17 mouse cellular contexts compared by ENCODE assay signal in the genomic region with DNA sequence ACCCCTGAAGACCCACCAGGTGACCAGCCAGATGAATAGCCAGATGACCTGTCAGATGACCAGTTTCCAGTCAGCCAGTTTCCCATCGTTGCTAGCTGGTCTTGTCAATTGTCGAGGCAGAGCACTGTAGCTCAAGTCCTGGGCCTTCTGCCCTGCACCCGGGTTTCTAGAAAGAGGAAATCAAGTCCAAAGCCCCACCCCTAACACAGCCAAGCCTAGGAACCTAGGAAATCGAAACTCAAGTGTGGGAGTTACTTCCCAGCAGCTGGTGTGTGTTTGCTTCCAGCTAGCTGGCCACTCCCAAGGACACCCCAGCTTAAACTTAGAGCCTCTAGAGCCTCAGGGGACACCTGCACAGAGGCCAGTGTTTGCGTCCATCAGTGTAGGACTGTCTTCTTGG. TPM values are rescaled to one million over a fixed set of nuclear protein-coding genes. Genes with fewer than 3 reads are reported as not detected.
DNase-seq lines count a peak whose midpoint lies in the region; ATAC-seq and TF ChIP-seq lines count a peak whose summit lies in the region.
"Had no signal": no experiment of that assay in that cellular context is flagged by ENCODE, and none has a peak within 500 bp of the region (broad histone marks: within the 10 kb centered on the region; RNA-seq: fewer than 3 reads in every experiment).

Gene Oas2, minus strand, starts transcription at position 166 of the 400 bp plus-strand sequence.

- no peak for TF ChIP-seq CTCF in kidney, adult 2 months (conservative IDR thresholded peaks at IDR 0.05; ENCODE audit: insufficient read depth, insufficient read length, low read depth, low read length)

- no peak within 1 kb of the TSS for H3K4me3 ChIP-seq in kidney, adult 2 months (ENCODE audit: insufficient read depth, low read depth, low read length)
- H3K4me3 ChIP-seq in forebrain, embryonic 11.5 days (ENCODE audit: low read depth, low read length), result no peak within 1 kb of the TSS
- H3K4me3 ChIP-seq: embryonic facial prominence, embryonic 13.5 days; kidney, embryonic 15.5 days; left cerebral cortex, adult 2 months; liver, embryonic 13.5 days; midbrain, embryonic 15.5 days; stomach, embryonic 15.5 days had no signal

- H3K27me3 ChIP-seq in kidney, adult 2 months (replicated peaks; ENCODE audit: control insufficient read depth, insufficient read depth, low read length), result no peaks in the 10 kb centered on the region
- H3K27me3 ChIP-seq in forebrain, embryonic 11.5 days (ENCODE audit: control insufficient read depth, insufficient read depth, low read length), result no peaks in the 10 kb centered on the region
- H3K27me3 ChIP-seq: embryonic facial prominence, embryonic 13.5 days; liver, embryonic 13.5 days; midbrain, embryonic 15.5 days; Patski; stomach, embryonic 15.5 days had no signal

- H3K4me2 ChIP-seq in forebrain, embryonic 11.5 days (ENCODE audit: low read depth, low read length, severe bottlenecking), result no peak within 1 kb of the TSS
- H3K4me2 ChIP-seq: embryonic facial prominence, embryonic 13.5 days; kidney, embryonic 15.5 days; liver, embryonic 13.5 days; midbrain, embryonic 15.5 days; stomach, embryonic 15.5 days had no signal

- no peak within 1 kb of the TSS for H3K9ac ChIP-seq in forebrain, embryonic 11.5 days (ENCODE audit: low read length)
- H3K9ac ChIP-seq: embryonic facial prominence, embryonic 13.5 days; kidney, embryonic 15.5 days; liver, embryonic 13.5 days; midbrain, embryonic 15.5 days; stomach, embryonic 15.5 days had no signal

- H3K27ac ChIP-seq in kidney, adult 2 months (ENCODE audit: insufficient read depth, low read depth, low read length), result no peak within 1 kb of the TSS
- H3K27ac ChIP-seq in forebrain, embryonic 11.5 days (ENCODE audit: low read depth, low read length), result no peak within 1 kb of the TSS
- H3K27ac ChIP-seq: embryonic facial prominence, embryonic 13.5 days; kidney, embryonic 15.5 days; left cerebral cortex, adult 2 months; liver, embryonic 13.5 days; midbrain, embryonic 15.5 days; stomach, embryonic 15.5 days had no signal

- no peak for TF ChIP-seq POLR2A in kidney, adult 2 months (IDR thresholded peaks at IDR 0.05; ENCODE audit: low read depth, low read length)

- peak; percentile 41 for ATAC-seq in monocyte, adult 5-6 weeks (replicated peaks; ENCODE audit: insufficient number of reproducible peaks, low FRiP score, low TSS enrichment, poor library complexity, severe bottlenecking)
- no peak for ATAC-seq in forebrain, embryonic 11.5 days (replicated peaks; ENCODE audit: low FRiP score)
- ATAC-seq: midbrain, embryonic 15.5 days; Patski had no signal

- DNase-seq in kidney, adult 2 months, result peak; percentile 3
- DNase-seq in kidney, postnatal 14 days, result no peak
- DNase-seq in CD4-positive helper T cell, adult 2 months (ENCODE audit: low read depth, low spot score), result peak; percentile 26
- peak; percentile 23 for DNase-seq in R1 (ENCODE audit: low read depth, low spot score)
- DNase-seq in forebrain, embryonic 11.5 days (ENCODE audit: low spot score), result no peak
- DNase-seq in ovary, postnatal 14 days (ENCODE audit: low spot score), result no peak
- DNase-seq: adrenal gland, postnatal 36 days; cerebellum, adult 9-10 months; liver, embryonic 13.5 days had no signal

- H3K4me1 ChIP-seq in kidney, adult 2 months (ENCODE audit: control insufficient read depth, insufficient read depth, low read length), result no peaks in the 10 kb centered on the region
- no peaks in the 10 kb centered on the region for H3K4me1 ChIP-seq in forebrain, embryonic 11.5 days (replicated peaks; ENCODE audit: control insufficient read depth, insufficient read depth, low read length)
- H3K4me1 ChIP-seq: embryonic facial prominence, embryonic 13.5 days; kidney, embryonic 15.5 days; liver, embryonic 13.5 days; midbrain, embryonic 15.5 days; stomach, embryonic 15.5 days had no signal

- H3K36me3 ChIP-seq in kidney, adult 2 months (ENCODE audit: control insufficient read depth, insufficient read depth, low read length), result no peaks in the 10 kb centered on the region
- H3K36me3 ChIP-seq in forebrain, embryonic 11.5 days (ENCODE audit: control insufficient read depth, insufficient read depth, low read length), result no peaks in the 10 kb centered on the region
- H3K36me3 ChIP-seq: embryonic facial prominence, embryonic 13.5 days; kidney, embryonic 15.5 days; liver, embryonic 13.5 days; midbrain, embryonic 15.5 days; stomach, embryonic 15.5 days had no signal

- no peaks in the 10 kb centered on the region for H3K9me3 ChIP-seq in forebrain, embryonic 11.5 days (ENCODE audit: control insufficient read depth, low read length)
- H3K9me3 ChIP-seq: embryonic facial prominence, embryonic 13.5 days; kidney, embryonic 15.5 days; liver, embryonic 13.5 days; midbrain, embryonic 15.5 days; stomach, embryonic 15.5 days had no signal

- 29% methylated on average over 5 of the region's 5 CpGs for WGBS in kidney, adult 2 months
- WGBS in forebrain, embryonic 11.5 days, result 70% methylated on average over 5 of the region's 5 CpGs

RNA-seq across cellular contexts. Expression of gene Oas2, which starts in this region (rescaled TPM):
- polyA plus RNA-seq in kidney, adult 2 months (2012; rRNA removed), result 3.5 and 5.5 TPM in 2 replicates
- total RNA-seq in monocyte, adult 5-6 weeks (2017), result 2.2 to 8.7 TPM (median 5.3 TPM) in 3 replicates
- polyA plus RNA-seq in forebrain, embryonic 11.5 days (2014; fragmentation: Nextera tagmentation; extraction: Ambion mirVana), result 0.15 TPM in 1 of 2 replicates, not detected in the other
- polyA plus RNA-seq: hindbrain, embryonic 11.5 days; Patski had no signal

Comparison
In these comparisons a context has a peak if more than half of its experiments do, and no peak if none do; other contexts are left out.
1. DNase-seq: peak in kidney, adult 2 months (single experiment), CD4-positive helper T cell, adult 2 months (single experiment) and R1 (single experiment); none in kidney, postnatal 14 days (single experiment), forebrain, embryonic 11.5 days (single experiment) and ovary, postnatal 14 days (single experiment).